Mouse (Mus musculus) ES-E14 (cell line): Measurements from ENCODE around the gene Mvb12a.

Experiments
- HCFC1 ChIP-seq: IDR thresholded peaks from 2 replicates; pipeline ENCODE4 v1.6.1; 2012; ENCODE audit warnings: low read length, inconsistent platforms, borderline replicate concordance; ENCODE audit not compliant: insufficient read depth
- MAFK ChIP-seq: IDR thresholded peaks from 2 replicates; pipeline ENCODE4 v1.6.1; 2014; ENCODE audit warnings: mild to moderate bottlenecking, low read depth, low read length, inconsistent platforms; ENCODE audit not compliant: insufficient read depth
- ZC3H11A ChIP-seq: IDR thresholded peaks from 2 replicates; pipeline ENCODE4 v1.6.1; 2012; ENCODE audit warnings: low read depth, mild to moderate bottlenecking, inconsistent platforms, low read length, borderline replicate concordance
- ZNF384 ChIP-seq: IDR thresholded peaks from 2 replicates; pipeline ENCODE4 v1.6.1; 2012; ENCODE audit warnings: low read depth, low read length, inconsistent platforms

DNA sequence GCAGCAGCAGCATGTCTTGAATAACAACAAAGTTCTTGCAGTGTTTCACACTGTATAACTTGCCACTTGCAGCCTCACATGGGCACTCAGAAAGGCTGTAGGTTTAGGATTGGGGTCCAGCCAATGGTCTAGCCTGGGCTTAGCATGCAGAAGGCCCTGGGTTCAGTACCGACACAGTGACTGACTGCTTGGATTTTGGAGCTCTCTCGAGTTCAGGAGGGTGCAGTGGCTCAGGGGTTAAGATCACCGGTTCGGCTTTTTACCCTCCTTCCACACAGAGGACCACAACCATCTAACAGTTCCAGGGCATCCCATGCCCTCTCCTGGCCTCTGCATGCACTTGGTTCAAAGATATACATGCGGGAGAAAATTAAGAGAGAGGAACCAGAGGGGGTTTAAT is 48.3 kb downstream of the Mvb12a start:
- TF ChIP-seq ZNF384 = no peak
- TF ChIP-seq HCFC1 = no peak
- no peak for TF ChIP-seq MAFK
- TF ChIP-seq ZC3H11A = no peak
